Comparison of ENCODE assay signal across 8 mouse cellular contexts in the genomic region with DNA sequence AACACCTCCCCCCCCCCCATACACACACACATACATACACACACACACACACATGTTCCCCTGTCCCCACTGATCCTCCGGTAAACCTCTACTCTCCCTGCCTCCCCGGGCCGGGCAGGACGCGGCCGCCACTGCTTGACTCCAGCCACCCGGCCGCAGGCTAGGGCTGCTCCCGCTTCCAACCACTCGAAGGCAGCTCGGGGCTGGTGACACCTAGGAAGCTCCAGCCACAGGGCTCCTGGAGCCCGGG. TPM values are rescaled to one million over a fixed set of nuclear protein-coding genes. Genes with fewer than 3 reads are reported as not detected.
DNase-seq lines count a peak whose midpoint lies in the region; ATAC-seq and TF ChIP-seq lines count a peak whose summit lies in the region.

No protein-coding gene starts in this region.

- DNase-seq in layer of hippocampus, adult 2 months (ENCODE audit: low spot score in 2 of 2): no peak
- DNase-seq in layer of hippocampus, postnatal 36 days: no peak
- no peak for DNase-seq in hindbrain, postnatal 0 days (ENCODE audit: low spot score)
- DNase-seq in thymus, postnatal 25 days: no peak
- DNase-seq in cerebellum, postnatal 10 days: no peak
- DNase-seq in left cerebral cortex, postnatal 25 days (ENCODE audit: low spot score in 2 of 2): no peak

- H3K36me3 ChIP-seq in embryonic facial prominence, embryonic 13.5 days: no peaks in the 10 kb centered on the region
- H3K36me3 ChIP-seq in hindbrain, postnatal 0 days (ENCODE audit: insufficient read depth, low read length): no peaks in the 10 kb centered on the region
- H3K36me3 ChIP-seq in midbrain, embryonic 13.5 days: no peaks in the 10 kb centered on the region

- H3K9me3 ChIP-seq in embryonic facial prominence, embryonic 13.5 days: no peaks in the 10 kb centered on the region
- H3K9me3 ChIP-seq in hindbrain, postnatal 0 days (ENCODE audit: low read length): no peaks in the 10 kb centered on the region
- no peaks in the 10 kb centered on the region for H3K9me3 ChIP-seq in midbrain, embryonic 13.5 days

- peaks cover 43% of the 10 kb centered on the region for H3K4me1 ChIP-seq in embryonic facial prominence, embryonic 13.5 days
- peaks cover 11% of the 10 kb centered on the region for H3K4me1 ChIP-seq in hindbrain, postnatal 0 days (ENCODE audit: insufficient read depth, low read length)
- H3K4me1 ChIP-seq in midbrain, embryonic 13.5 days (replicated peaks): peaks cover 48% of the 10 kb centered on the region

- peaks cover 46% of the 10 kb centered on the region for H3K27me3 ChIP-seq in embryonic facial prominence, embryonic 13.5 days
- H3K27me3 ChIP-seq in hindbrain, postnatal 0 days (ENCODE audit: insufficient read depth, low read length): no peaks in the 10 kb centered on the region
- H3K27me3 ChIP-seq in midbrain, embryonic 13.5 days: no peaks in the 10 kb centered on the region

- TF ChIP-seq CTCF in layer of hippocampus, adult 2 months (conservative IDR thresholded peaks at IDR 0.05): no peak
- no peak for TF ChIP-seq CTCF in hindbrain, postnatal 0 days (IDR thresholded peaks at IDR 0.05; ENCODE audit: low read depth)

- H3K4me2 ChIP-seq in embryonic facial prominence, embryonic 13.5 days: peak overlapping the region; percentile 90
- H3K4me2 ChIP-seq in hindbrain, postnatal 0 days (ENCODE audit: low read depth, low read length): peak overlapping the region; percentile 90
- peak overlapping the region; percentile 93 for H3K4me2 ChIP-seq in midbrain, embryonic 13.5 days (replicated peaks)

- H3K27ac ChIP-seq in layer of hippocampus, adult 2 months: peak overlapping the region; percentile 96
- peak overlapping the region; percentile 97 for H3K27ac ChIP-seq in embryonic facial prominence, embryonic 13.5 days
- peak overlapping the region; percentile 97 for H3K27ac ChIP-seq in hindbrain, postnatal 0 days
- peak overlapping the region; percentile 100 for H3K27ac ChIP-seq in midbrain, embryonic 13.5 days

- under 1% methylated on average over 12 of the region's 12 CpGs for WGBS in embryonic facial prominence, embryonic 13.5 days
- 4% methylated on average over 11 of the region's 12 CpGs for WGBS in hindbrain, postnatal 0 days
- WGBS in midbrain, embryonic 13.5 days: 0% methylated on average over 12 of the region's 12 CpGs

- H3K4me3 ChIP-seq in layer of hippocampus, adult 2 months: peak overlapping the region; percentile 88
- H3K4me3 ChIP-seq in embryonic facial prominence, embryonic 13.5 days: peak overlapping the region; percentile 77
- peak overlapping the region; percentile 89 for H3K4me3 ChIP-seq in hindbrain, postnatal 0 days (ENCODE audit: low read length)
- peak overlapping the region; percentile 90 for H3K4me3 ChIP-seq in midbrain, embryonic 13.5 days (replicated peaks)

- ATAC-seq in embryonic facial prominence, embryonic 13.5 days (ENCODE audit: insufficient number of reproducible peaks, insufficient read depth, low FRiP score, low TSS enrichment, low read depth): no peak
- ATAC-seq in hindbrain, postnatal 0 days: peak; percentile 19
- ATAC-seq in midbrain, embryonic 13.5 days: peak; percentile 49

- peak overlapping the region; percentile 91 for H3K9ac ChIP-seq in embryonic facial prominence, embryonic 13.5 days
- H3K9ac ChIP-seq in hindbrain, postnatal 0 days (replicated peaks; ENCODE audit: low read length): peak overlapping the region; percentile 91
- H3K9ac ChIP-seq in midbrain, embryonic 13.5 days (replicated peaks): peak overlapping the region; percentile 99

- intact Hi-C loops in left cerebral cortex, postnatal 25 days (cut with DNase I): loop anchor here (2.0 to 5.0 kb wide), 4 partner anchors 91 to 249 kb away; no protein-coding TSS in a partner anchor

RNA-seq across cellular contexts. Expression of gene Pknox2, which starts 0.9 kb away (rescaled TPM):
- 10 to 100 TPM; 41.1 to 41.2 TPM for total RNA-seq in layer of hippocampus, adult 2 months (2021)
- 10 to 100 TPM; 32.7 to 38.3 TPM for total RNA-seq in layer of hippocampus, postnatal 36 days (2021)
- 10.9 and 11.3 TPM in 2 replicates for polyA plus RNA-seq in embryonic facial prominence, embryonic 13.5 days (2015; fragmentation: Nextera tagmentation; extraction: Ambion mirVana)
- total RNA-seq in hindbrain, postnatal 0 days (2014; rRNA removed): 23.5 and 28.0 TPM in 2 replicates
- 20.6 and 22.2 TPM in 2 replicates for polyA plus RNA-seq in hindbrain, postnatal 0 days (2015; fragmentation: Nextera tagmentation; extraction: Ambion mirVana)
- polyA plus RNA-seq in midbrain, embryonic 13.5 days (2015; fragmentation: Nextera tagmentation; extraction: Ambion mirVana): 30.1 and 33.1 TPM in 2 replicates
- 10 to 100 TPM; 76.7 to 78.9 TPM for total RNA-seq in left cerebral cortex, postnatal 25 days (2021)
